Mouse (Mus musculus) layer of hippocampus, postnatal 14 days (tissue): ENCODE data around the gene Nin. TPM values are rescaled to one million over a fixed set of nuclear protein-coding genes. Genes with fewer than 3 reads are reported as not detected.

Experiments
- total RNA-seq, 2 experiments: library from RNA; stranded (reverse); gene quantifications; 2 replicates each; pipeline ENCODE4 v1.2.3; 2021

The Nin gene
- total RNA-seq, 2 experiments from 2014 or later: 55.1 to 55.9 TPM

Other genes starting within 250 kb of the Nin start
- 100 to 1,000 TPM; 206 to 222 TPM for gene Atl1, start 221.1 kb downstream of the Nin start, total RNA-seq
- 10 to 100 TPM; 48.5 to 51.2 TPM for gene Map4k5, start 220.5 kb downstream of the Nin start, total RNA-seq
- 10 to 100 TPM; 16.9 to 19.6 TPM for gene Sav1, start 126.7 kb downstream of the Nin start, total RNA-seq
- not detected for gene Abhd12b, start 40.4 kb upstream of the Nin start, total RNA-seq
- 1 to 10 TPM; 3.2 to 5.4 TPM for gene Pygl, start 117.8 kb upstream of the Nin start, total RNA-seq
- gene Trim9, start 233.9 kb upstream of the Nin start, total RNA-seq: 100 to 1,000 TPM; 321 to 358 TPM